Mouse (Mus musculus): ENCODE results near the gene Vmn1r53. TPM values are rescaled to one million over a fixed set of nuclear protein-coding genes. Genes with fewer than 3 reads are reported as not detected.
"Not testable (repeated sequence)": the region's sequence is repeated elsewhere in the genome, so short reads cannot be mapped to it uniquely, and the experiment has no call there.

Vmn1r53 gene
- total RNA-seq (2022) = not detected

DNA sequence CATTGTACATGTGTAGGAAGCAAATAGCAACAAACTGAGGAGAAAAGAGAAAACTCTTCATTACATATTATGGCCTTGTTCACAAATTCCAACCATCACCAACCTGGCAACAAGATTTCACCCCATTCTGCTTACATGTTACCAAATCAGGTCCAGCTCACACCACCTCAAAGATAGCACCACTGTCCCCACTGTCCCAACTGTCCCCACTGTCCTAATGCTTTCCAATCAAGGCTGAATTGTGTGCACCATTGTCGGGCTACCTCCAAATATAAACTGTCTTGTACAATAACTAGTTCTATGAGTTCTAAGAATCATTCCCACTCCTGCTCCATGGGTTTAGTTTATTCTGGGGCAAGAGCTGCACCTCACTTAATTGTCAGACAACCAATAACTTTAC, at the start of gene Vmn1r53:
Vmn1r53 (minus strand) TSS at position 101 of the 400 bp plus-strand sequence.
- no peak for DNase-seq

GRCm38 (mm10) chr6:90246000-90246399, 21.8 kb upstream of the Vmn1r53 start, which contains the start of gene Vmn1r54:
Gene Vmn1r54 (plus strand): TSS chr6:90246300.
- DNase-seq = no peak

DNA sequence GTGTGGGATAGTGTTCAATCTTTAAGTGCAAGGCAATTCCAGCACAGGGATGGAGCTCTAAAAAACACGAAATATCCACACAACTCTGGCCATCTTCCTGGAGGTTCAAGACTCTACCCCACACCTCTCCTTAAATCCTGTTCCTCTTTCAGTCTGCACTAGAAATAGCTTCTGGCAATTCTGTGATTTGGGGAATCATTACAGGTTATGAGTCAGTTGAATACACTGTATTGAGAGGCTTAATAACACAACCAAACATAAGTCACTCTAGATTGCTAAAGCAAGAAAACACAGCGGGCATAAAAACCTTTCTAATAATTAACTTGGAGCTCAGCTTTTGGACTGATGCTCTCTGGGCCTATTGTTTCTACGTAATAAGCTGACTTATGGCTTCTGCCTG, 19.8 kb upstream of the Vmn1r53 start:
- DNase-seq = no peak

DNA sequence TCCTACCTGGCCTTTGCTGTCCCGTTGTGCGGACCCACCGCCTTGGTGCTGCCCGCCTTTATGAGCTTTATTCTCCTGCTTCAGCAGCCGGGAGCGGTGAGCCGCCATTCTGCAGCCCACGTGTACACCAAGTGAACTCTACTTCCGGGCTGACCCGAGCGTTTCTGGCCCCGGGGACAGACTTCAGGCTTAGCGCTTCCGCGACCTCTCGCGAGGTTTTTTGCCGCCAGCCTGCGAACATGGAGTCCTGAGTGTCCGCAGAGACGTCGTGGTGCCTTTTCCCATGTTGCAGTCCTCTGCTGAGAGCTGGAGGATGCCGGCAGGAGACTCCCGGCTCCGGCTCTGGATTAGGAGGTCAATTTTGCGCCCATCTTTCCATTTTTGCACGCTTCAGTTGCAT, 8.4 kb upstream of the Vmn1r53 start:
- DNase-seq = no peak

DNA sequence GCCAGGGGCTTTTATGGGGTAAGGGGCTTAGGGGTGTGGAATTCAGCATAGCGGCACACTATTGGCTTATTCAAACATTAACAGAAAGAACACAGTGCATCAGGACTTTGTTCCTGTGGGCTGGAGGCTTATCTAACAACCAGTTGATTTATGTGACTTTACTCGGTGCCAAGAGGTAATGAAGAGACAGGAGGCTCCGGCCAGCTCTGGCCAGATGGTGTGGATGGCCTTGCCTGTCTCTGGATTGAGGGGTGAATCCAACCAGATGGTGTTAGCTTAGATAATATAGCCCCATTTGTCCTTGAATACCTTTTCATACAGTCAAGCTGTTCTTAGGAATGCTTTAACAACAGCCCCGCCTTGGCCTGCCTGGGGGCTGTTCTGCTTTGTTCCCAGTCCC, 7.9 kb upstream of the Vmn1r53 start:
- not testable (repeated sequence) for DNase-seq

- not testable (repeated sequence) for DNase-seq
Observed at GRCm38 (mm10) chr6:90202493-90202892, 21.7 kb downstream of the Vmn1r53 start, which contains the start of gene V1ra8. Gene V1ra8 (plus strand): TSS chr6:90202793.

DNA sequence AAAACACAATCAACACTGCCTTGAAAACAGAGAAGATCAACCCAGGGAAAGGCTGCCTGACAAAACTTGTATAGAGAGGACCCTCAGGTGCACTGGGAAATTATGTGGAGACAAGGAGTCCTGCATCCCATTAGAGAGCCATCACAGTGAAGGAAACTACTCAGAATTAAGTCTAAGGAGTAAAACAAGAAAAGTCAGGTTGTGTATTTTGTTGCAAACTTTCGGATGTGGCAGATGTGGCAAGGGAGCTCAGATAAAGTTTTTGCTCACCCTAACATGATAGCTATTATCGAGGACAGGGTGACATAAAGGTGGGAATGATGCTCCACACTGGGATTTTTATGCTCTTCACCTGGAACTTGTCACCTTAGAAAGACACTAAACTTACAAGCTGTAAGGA, 49.7 kb downstream of the Vmn1r53 start, which contains the start of gene Vmn1r52:
Vmn1r52 (plus strand) TSS at position 301 of the 400 bp plus-strand sequence.
- no peak for DNase-seq

Other genes starting within 250 kb of the Vmn1r53 start
- not detected for gene Vmn1r47, start 208.3 kb downstream of the Vmn1r53 start, total RNA-seq (2022)
- gene Vmn1r48, start 187.6 kb downstream of the Vmn1r53 start, total RNA-seq (2022) = not detected
- not detected for gene Vmn1r49, start 145.9 kb downstream of the Vmn1r53 start, total RNA-seq (2022)
- not detected for gene Vmn1r50, start 123.0 kb downstream of the Vmn1r53 start, total RNA-seq (2022)
- gene Vmn1r51, start 101.8 kb downstream of the Vmn1r53 start, total RNA-seq (2022) = not detected
- gene Vmn1r52, start 49.6 kb downstream of the Vmn1r53 start, total RNA-seq (2022) = not detected
- not detected for gene V1ra8, start 21.6 kb downstream of the Vmn1r53 start, total RNA-seq (2022)
- not detected for gene Vmn1r54, start 21.9 kb upstream of the Vmn1r53 start, total RNA-seq (2022)
- not detected for gene BC048671, start 76.8 kb upstream of the Vmn1r53 start, total RNA-seq (2022)
- gene Chst13, start 100.7 kb upstream of the Vmn1r53 start, total RNA-seq (2022) = under 1 TPM in 1 of 4 experiments, not detected in 3; 0.30 TPM
- gene Uroc1, start 108.8 kb upstream of the Vmn1r53 start, total RNA-seq (2022) = under 1 TPM in 3 of 4 experiments, not detected in 1; 0.15 to 0.24 (median 0.17) TPM
- gene Zxdc, start 145.1 kb upstream of the Vmn1r53 start, total RNA-seq (2022) = 10 to 100 TPM; 23.2 to 35.3 (median 27.3) TPM
- gene Cfap100, start 204.4 kb upstream of the Vmn1r53 start, total RNA-seq (2022) = 1 to 10 TPM in 1 of 4 experiments, under 1 TPM in 2, not detected in 1; 0.23 to 2.5 (median 0.30) TPM
- gene Klf15, start 238.1 kb upstream of the Vmn1r53 start, total RNA-seq (2022) = 10 to 100 TPM; 18.3 to 30.6 (median 27.6) TPM